Mouse (Mus musculus): Measurements from ENCODE around the gene Prmt2.

Prmt2 gene

DNA sequence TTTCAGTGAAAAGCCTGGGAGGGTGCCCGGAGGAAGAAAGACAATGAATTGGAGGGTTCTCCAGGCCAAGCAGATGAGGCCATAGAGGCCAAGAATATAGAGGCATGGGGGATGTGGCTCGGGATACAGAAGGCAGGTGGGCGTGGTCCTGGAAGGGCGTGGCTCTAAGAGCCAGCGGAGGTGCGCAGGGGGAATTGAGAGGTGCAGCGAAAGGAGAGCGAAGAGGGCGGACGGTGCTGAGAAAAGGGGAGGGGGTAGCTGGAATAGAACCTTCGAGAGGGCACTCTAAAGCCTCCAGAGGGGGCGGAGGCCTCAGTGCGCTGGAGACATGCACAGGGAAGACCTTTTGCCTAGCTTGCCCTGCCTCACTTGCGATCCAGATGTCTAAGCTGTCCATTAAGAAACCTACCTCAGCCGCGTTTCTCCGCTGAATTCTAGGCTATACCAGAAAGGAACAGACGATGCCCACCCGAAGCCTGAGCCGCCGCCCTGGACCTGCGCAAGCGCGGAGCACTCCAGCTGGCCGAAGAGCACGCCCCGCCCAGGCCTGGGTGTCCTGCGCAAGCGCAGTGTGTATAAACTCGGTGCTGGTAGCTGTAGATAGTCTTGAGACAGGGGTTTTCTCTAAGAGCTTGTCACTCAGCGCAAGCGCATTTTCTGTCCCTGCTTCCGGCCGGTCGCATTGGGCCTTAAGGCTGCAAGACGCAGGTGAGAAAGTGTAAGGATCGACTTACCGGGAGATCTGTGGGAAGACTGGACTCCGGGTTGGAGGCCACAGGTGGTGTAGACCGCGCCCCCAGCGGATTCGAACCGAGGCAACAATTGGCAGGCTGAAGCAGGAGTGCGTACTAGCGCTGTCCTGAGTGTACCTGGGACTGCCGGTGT is at the start of gene Prmt2:
Prmt2 (minus strand) TSS at position 525 of the 885 bp plus-strand sequence.
- DNase-seq, result peak; percentile 91

DNA sequence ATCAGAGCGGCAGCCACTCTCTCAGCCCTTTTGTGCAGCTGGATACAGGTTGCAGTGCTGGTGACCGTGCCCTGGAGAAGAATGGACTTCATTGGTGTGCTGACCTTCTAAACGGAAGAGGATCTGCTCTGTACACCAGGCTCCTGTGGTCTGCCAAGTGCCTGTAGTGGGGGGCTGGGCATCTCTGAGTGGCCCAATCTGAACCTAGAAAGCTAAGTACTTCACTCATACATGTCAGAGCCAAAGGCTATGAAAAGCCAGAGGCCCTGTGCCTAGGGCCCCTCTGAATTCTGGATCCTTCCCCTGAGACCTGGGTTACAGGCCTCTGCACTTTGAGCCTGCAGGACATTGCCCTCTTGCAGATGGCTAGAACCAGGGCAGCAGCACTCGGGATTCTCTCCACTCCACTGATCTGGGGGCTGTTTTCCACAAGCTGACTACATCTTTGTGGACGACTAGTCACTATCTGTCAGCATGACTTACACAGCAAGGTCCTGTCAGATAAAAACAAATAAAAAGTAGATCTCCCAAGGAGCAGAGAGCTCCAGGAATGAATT is 41.0 kb upstream of the Prmt2 start:
- DNase-seq, result no peak

DNA sequence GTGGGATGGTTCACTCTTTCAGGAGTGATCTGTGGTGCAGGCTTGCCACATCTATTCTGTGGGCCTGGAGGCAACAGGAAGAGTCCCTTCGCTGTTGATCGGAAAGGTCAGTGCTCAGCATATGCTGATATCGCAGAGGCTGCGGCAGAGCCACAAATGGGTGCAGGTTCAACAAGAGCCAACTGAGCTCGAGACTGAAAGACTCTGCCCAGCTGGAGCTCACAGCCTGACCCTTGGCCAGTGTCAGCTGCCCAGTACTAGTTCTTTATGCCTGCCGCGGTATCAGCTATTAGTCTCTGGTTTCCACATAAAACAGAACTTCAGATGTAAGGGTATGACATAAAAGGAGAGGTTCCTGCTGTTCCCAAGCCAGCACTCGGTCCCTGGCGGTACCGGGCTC is 37.6 kb upstream of the Prmt2 start:
- DNase-seq, result no peak

DNA sequence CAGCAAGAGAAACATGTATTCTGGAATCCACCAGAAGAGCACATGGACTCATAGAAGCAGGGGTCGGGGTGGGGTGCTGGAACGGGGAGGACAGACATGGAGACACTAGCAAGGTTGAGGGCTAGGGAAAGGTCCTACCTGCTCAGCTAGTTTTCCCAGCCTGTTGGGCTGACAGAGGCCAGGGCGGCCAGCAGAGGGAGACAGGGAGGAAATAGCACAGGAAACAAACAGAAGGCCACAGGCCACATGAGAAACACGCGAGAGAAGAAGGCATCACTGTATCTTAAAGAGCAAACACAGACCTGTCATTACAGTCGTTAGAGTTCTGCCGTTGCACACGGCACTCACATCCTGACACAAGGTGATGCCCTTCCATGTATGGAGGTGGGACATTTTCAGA is 33.6 kb upstream of the Prmt2 start:
- DNase-seq, result peak; percentile 86

DNA sequence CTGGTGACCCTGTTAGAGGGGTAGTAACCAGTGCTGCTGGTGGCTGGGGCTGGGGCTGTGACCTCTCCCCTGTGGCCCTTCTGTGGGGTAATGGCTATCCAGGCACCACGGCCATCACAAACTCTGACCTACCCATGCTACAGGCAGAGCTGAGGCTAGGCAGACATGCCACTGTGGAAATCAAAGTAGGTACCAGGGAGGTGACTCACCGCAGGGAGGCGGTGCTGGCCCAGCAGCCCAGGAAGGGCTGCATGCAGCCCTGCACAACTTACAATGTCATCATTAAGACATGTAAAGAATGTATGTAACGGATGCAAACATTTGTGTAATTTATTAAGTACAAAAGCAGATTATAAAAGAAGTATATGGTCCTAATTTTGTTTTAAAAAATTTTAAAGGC is 24.8 kb upstream of the Prmt2 start:
- no peak for DNase-seq

DNA sequence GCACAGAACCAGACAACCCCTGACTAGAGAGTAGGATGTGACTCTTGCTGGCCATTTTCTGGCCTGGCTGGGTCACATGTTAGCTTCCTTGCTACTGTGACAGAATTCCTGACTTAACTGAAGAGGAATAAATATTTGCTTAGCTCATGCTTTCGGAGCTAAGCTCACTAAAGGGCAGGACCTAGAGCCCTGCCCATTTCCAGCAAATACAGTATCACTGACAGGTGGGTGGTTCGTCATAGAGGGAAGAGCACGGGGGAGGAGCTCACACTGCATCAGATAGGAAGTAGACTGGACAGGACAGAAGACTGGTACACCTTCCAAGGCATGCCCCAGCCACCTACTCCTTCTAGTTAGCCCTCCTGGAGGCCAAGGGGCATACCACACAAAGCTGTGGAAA is 23.8 kb upstream of the Prmt2 start:
- no peak for DNase-seq

DNA sequence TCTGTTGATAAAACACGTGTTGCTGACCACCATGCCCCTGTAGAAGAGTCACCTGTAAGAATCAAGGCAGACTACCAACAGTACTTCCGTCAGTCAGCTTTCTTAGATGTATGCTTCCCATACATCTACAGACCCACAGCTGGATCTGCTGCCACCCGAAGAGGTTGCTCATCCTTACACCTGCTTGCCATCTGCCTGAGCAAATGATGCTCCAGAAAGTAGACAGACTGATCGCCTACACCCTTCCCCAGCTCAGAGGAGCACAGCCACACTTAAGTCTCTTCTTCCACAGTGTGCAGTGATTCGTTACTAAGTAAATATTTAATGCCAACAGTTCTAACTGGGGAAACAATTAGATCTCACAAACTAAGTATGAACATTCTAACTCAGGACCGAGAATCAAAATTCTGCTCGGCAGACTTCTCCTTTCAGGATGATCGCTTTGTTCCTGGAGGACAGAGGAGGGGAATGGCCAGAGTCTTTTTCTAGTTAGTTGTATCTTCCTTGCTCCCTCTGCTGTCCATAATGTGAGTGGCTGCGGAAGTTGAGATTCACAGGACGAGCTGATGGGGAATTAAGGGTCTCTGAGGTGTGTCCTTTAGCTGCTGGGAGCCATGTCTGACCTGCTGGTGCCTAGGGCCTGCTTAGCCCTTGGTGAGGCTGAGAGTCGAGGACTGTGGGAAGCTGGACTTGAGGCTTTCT is 22.8 kb upstream of the Prmt2 start:
- DNase-seq, result no peak

DNA sequence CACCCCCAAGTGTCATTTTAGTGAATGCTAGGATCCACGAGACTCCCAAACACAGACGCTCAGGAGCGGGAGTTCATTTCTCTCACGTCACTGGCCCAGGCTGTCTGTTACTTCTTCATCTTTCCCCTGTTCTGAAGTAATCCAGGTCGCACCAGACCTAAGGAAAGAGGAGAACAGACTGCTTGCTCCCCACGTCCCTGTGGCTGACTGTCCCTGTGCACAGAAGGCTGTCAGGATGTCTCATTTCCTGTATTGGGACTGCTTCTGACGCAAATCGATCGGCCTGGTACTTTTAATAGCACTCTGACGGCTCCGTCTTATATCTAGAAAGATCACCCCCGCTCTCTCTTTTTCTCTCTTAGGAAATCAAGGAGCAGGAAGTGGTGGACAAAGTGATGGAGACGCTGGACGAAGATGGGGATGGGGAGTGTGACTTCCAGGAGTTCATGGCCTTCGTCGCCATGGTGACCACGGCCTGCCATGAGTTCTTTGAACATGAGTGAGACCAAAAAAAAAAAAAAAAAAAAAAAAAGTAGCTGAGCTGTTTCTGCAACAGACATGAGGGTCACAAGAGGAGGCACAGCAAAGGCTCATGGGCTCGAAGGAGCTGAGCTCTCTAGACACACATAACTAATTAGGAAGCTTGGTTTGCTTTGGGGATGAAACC is 22.0 kb upstream of the Prmt2 start:
- DNase-seq, result no peak

DNA sequence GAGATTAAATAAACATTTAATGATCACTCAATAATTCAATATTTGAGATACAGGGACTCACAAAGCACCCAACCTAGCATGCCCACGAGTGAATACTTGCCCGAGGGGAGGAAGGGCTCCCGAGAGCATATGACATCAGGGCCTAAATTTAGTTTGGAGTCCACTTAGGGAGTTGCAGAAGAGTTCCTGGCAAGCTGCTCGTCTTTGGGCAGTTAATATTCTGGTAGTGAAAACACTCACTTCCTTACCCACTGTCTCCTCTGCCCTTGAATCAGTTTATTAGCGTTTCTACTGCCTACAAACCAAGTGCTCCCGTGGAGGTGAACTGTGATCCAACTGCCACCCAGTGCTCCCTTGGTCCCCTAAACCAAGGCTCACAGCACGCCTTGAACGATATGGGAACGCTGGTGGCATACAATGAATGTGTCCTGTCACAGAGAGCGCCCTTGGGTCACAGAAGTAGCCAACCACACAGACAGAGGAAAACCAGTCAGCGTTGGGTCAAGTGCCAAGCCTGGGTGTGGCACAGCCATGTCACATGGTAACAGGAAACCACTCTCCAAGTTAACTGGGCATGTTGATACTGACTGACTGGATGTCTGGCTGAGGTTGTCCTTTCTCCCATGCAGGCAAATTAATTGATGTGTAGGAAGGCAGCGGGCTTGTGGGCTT is 20.2 kb upstream of the Prmt2 start:
- DNase-seq, result no peak

DNA sequence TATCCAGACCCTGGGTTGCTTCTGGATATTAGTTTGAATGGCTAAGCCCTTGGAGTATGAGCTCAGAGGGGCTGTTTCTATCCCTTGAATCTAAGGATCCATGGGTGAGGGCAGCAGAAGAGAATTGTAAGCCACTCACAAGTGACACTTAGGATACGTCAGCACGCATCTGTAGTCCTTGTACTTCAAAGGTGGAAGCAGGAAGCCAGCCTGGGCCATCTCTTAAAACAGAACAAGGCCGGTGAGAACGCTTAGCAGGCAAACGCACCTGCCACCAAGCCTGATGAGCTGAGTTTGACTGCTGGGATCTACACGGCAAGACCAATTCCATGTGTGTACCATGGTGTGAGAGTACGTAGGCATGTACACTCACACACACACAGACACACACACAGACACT is 19.6 kb upstream of the Prmt2 start:
- DNase-seq, result peak; percentile 46

DNA sequence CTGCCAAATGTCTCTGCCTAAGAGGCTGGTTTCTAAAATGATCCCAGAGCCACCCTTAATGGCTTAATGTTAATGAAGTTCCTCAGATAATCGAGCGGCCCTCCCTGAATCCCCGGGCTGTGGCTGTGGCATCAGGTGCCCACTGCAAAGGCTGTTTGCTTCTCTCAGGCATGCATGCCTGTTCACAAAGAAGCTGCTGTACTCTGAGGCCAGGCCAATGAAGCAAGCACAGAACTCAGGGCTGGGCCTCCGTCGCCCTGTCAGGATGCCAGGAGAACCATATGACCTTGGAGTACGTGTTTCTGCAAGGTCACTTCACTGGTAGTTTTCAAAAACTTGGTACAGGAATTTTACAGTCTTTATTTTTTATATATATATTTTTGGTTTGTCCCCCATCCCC is 18.0 kb upstream of the Prmt2 start:
- DNase-seq, result no peak

DNA sequence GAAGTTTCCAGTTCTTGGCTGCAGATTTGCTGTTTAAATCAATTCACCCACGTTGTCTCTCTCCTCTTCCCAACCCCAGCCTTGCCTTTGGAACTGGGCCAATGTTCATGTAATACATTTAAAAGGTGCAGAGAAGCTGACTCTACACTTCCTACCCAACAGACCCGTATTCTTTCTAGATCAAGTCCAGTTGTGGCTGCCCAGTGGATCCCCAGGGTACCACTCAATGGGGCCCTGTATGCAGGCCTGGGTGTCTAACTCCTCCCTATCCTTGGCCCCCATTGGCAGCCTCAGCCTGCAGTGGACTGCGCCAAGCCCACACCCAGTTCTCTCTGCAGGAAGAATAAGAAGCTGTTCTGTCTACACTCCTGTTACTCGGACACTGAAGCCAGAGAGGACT is 15.9 kb upstream of the Prmt2 start, which contains the start of gene S100b:
S100b (plus strand) TSS at position 318 of the 400 bp plus-strand sequence.
- no peak for DNase-seq

DNA sequence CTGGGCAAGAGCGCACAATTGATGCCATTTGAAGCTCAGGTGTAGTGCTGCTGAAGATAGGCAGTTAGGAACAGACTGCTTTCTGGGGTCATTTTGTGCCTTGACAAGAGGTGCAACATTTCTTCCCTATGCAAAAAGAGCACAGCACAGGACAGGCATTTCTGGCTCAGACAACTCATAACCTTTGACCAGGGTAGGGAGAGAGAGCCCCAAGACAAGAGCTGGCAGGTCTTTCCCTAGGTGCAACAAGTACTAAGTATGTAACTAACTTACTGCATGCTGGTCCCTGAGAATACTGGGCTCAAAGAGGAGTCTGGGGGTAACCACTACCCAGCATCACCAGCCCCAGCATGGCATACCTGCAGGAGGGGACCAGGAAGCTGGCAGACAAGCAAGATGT is 15.4 kb upstream of the Prmt2 start:
- no peak for DNase-seq

DNA sequence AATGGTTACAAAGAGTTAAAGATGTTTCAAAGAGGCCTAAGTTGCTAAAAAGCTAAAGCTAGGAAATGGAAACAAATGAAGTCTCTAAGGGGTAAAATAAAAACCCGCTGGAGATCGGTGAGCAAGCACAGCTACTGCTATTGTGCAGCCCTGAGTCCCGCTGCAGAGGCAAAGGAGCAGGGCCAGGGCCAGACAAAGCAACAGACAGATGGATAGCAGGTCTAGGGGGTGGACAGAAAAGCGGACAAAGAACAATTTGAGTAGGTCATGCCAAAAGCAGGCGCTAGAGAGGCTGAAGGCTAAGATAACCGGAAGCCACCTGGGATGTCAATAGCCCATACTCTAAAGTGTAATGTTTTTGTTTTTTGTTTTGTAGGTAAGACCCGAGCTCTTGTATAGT is 13.2 kb upstream of the Prmt2 start:
- DNase-seq, result no peak

DNA sequence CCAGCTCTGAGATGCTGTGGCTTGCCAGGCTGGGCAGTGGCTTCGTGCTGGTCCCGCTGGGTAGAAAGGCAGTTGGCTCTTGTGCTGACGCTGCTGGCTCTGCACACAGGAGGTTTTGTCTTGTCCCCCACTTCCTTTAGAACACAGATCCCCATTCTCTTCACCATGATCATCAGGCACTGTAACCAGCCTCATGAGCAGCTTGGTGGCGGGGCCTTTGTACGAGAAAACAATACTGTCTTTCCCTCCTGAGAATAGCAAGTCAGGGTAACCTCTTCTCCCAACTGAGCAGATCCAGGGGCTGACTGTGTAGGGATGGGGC is 10.9 kb upstream of the Prmt2 start:
- no peak for DNase-seq

DNA sequence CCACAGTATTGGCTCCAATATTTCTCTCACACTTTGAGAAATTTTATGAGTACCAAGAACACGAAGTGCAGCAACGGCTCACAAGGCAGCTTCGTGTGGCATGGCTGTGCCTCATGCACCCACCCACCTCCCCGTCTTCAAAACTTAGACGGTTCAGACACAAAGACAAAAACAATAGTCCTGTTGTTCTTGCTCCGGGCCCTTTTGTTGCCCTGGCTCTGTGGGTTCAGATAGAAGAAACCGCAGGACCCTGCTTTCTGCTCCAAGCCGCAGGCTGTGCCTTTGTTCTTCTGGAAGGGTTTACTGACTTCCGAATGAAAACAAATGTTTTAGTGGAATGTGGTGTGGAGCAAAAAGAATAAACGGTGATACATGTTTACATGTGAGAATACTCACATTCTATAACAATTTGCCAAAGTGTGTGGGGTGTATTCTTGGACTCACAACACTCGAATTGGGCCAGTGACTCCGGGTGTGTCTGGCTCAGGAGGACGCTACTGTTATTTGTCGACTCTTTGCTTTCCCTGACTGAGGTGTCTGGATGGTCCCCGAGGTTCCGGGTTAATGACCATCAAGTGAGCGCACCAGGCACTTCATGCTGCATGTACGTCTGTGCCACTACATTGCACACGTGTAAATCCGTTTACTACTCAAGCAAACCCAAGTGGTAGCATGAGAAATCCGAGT is 10.4 kb upstream of the Prmt2 start:
- DNase-seq, result no peak

DNA sequence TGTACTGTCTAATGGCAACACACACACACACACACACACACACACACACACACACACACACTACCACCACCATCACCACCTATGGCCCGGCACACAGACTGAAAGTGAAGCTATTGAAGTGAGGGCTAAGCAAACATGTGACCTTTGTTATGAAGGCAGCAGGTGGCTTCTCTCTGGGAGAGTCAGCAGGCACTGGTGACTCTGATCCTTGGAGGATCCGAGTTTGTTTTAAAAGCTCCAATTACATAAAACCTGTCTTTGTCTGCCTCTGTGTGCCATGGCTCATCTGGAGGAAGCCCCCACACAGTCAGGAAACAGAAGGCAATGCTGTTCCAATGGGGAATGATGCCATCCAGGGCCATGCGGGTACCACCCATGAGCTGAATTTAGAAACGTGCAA is 8.9 kb upstream of the Prmt2 start:
- DNase-seq, result no peak

DNA sequence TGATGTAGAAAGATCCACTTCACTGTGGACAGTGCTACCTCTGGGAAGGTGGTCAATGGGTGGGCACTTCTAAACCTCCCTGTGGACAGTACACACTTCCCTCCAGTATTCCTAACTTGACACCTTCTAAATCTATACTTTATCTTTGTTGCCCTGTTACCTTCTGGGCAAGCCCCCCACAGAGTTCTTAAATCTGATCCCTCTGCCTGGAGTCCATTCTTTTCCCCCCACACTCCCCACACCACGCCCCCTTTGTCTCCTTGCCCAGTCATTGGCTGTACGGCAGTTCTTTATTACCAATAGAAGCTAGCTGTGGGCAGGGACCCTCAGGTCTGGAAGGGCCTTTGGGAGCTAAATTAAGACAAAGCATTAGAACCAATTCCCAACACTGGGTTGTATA is 7.4 kb upstream of the Prmt2 start:
- no peak for DNase-seq

DNA sequence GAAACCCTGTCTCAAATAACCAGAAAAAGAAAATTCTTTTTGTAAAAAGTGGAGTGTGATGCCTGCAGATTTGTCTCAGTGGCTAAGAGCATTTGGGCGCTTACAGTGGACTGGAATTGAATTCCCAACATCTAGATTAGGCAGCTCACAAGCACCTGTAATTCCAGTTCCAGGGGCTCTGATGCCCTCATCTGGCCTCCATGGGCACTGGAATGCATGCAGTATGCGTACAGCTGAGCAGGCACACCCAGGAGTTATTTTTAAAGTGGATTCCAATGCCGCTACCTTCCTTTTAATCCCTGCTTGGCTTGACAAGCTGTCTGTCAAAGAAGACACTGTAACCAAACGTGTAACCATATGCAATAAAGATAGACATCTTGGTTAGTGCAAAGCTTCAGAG is 1.7 kb upstream of the Prmt2 start:
- no peak for DNase-seq

DNA sequence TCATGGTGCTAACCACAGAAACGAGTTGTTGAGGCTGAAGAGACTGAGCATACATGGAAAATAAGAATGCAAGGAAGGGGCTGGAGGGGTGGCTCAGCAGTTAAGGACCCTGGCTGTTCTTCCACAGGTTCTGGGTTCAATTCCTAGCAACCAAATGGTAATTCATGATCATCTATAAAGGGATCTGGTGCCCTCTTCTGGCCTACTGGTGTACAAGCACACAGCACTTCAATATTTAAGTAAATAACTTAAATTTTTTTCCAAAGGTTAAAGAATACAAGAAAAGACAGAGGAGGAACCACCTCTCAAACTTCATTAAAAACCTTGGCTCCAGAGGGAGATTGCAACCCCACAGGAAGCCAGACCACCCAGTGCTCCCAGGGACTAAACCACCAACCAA is 8.0 kb downstream of the Prmt2 start:
- no peak for DNase-seq

DNA sequence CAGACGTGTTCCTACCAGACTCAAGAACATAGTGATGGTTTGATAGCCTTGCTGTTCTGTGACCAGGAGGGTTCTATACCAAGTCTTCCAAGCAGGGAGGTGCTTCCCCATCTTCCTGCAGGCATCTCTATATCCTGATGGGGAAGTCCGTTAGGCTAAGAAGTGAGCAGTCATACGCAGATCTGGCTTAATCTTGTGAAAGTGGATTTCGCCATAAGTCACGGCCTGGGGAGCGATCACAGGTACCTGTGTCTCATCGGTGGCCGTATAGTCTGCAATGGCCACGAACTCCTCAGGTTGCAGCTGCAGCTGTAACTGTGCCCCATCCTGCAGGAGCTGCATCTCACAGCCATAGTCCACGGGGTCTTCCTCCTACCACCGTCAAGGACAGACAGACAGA is 11.7 kb downstream of the Prmt2 start:
- no peak for DNase-seq

DNA sequence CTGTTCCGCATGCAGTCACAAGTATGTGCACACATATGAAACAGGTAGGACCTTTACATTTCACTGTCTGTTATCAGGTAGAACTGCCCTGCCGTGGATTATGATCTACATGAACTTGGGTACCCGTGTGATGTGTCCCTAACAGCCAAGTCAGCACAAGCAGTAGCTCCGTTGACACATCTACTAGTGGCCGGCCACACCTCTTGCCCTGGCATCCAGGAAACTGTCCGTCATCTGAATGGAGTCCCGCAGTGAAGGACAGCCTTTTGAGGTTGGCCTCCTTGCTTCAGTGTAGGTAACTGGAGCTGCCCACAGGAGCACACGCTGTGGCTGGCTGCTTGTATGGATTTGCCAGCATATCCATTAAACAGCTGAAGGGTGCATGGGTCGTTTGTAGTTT is 19.4 kb downstream of the Prmt2 start:
- no peak for DNase-seq

DNA sequence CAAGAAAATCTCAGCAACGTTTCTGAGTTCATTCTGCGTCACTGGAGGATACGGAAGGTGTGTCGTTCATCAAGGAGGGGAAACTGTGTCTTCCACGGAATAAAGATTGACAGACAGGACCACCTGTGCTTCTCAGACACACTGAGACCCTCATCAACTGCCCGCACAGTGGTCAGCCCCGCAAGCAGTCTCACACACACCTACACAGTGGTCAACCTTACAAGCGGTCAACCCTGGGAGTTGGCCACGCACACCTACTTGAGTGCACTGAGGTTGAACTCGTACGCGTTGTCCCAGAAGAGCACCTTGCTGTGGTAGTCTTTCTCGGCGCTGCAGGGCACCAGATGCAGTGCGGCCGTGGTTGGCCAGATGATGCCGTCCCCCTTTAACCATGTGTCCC is 20.6 kb downstream of the Prmt2 start:
- DNase-seq, result no peak
